Mouse (Mus musculus) CD4-positive, CD25-positive, alpha-beta regulatory T cell, adult 4 months (primary cell): ENCODE data around the gene Olfr901. TPM values are rescaled to one million over a fixed set of nuclear protein-coding genes. Genes with fewer than 3 reads are reported as not detected.
"Not testable (repeated sequence)": the region's sequence is repeated elsewhere in the genome, so short reads cannot be mapped to it uniquely, and the experiment has no call there.

ENCODE experiments used
- ATAC-seq: one replicate; pipeline ENCODE4 v1.8.0; 2017
- polyA plus RNA-seq, 2 experiments: library from polyadenylated mRNA; unstranded; fragments of 100-300 nt; shearing (Covaris generic); gene quantifications; one replicate each; pipeline ENCODE4 v1.2.1; 2017

Olfr901 gene
- under 1 TPM in 1 of 2 experiments, not detected in 1; 0.12 TPM for polyA plus RNA-seq

DNA sequence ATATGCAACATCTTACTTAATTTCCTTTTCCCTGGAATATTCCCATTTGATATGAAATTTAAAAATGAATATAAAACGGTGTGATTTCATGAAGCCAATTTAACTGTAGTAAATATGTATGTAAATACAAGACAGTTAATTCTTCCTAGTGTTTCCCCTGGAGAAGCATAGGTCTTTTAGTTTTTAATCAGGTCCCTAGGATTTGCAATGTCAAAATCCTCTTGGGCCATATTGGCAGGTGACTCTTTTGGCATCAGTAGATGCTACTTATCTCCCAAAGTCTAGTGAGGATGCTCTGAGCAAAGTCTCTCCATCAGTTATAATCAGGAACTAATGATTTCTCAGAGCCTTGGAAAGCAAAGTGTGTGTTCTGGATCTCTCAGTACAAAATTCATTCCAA is at the start of gene Olfr901:
TSS of gene Olfr901 (plus strand) at position 301 of the 400 bp plus-strand sequence.
- ATAC-seq: no peak

DNA sequence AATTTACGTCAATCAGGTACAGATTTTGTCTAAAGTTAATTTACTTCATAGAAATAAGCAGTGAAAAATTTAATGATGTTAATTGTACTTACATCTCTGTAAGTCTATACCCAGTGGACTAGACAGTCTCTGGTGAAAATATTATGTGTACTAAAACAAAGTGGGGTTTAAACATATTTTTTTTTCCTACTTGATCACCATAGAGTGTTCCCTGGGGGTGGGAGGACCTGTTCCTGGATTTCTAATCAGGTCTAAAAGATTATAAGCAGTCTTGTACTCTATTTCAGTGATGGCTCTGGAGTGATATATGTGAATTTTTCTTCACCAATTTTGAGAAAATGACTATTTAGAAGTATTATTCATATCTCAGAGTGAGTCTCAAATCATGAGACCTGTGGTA is 27.9 kb upstream of the Olfr901 start, which contains the start of gene Olfr147:
TSS of gene Olfr147 (plus strand) at position 301 of the 400 bp plus-strand sequence.
- no peak for ATAC-seq

DNA sequence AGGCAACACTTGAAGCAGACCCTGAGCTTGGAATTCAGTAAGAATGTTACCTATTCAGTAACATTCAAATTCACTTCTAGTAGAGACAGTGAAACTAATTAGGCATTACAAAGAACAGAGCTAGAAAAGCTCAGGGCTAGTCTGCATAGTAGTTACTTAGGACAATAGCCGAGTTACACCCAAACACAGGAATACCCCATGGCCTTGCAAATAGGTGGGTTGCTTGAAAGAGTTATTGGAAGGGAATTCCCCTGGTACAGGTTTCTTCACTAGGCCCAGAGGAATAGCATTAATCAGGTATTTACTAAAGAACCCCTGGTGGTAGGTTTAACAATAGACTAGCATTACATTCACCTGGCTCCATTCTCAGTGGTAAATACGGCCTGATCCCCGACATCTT is 21.8 kb upstream of the Olfr901 start:
- ATAC-seq: not testable (repeated sequence)

DNA sequence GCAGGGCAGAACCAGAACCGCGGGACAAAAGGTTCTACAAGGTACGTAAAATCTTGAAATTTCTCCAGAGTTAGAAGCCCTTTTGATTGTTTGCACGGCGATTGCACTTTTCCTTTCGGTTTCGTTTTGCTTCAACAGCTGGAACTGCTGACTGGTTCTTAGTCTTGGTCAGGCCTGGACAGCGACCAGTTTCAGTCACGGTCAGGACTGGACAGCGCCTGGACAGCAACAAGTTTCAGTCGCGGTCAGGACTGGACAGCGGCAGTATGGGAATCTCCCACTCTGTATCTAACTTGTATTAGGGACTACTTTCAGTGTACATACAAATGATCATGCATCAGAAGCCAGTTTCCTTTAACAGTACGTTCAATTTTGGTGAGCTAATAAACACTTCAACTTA is 15.8 kb upstream of the Olfr901 start:
- ATAC-seq: not testable (repeated sequence)

DNA sequence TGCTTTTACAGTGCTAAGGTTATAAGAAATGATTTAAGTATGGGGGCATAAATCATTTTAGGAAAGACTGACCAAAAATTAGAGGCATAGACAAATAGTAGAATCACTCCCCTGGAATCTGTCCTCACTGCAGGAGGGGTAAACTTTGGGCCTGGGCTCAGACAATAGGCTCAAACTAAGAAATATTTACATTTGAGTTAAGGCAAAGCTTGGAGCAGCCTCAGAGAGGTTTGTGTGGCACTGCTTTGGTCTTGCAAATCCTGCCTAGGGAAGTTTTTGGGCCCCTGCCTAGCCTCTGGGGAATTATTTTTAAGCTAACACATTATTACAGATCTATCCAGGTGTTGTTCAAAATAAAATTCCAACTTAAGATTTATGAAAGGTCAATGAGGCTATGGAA is 5.5 kb upstream of the Olfr901 start:
- ATAC-seq: no peak

DNA sequence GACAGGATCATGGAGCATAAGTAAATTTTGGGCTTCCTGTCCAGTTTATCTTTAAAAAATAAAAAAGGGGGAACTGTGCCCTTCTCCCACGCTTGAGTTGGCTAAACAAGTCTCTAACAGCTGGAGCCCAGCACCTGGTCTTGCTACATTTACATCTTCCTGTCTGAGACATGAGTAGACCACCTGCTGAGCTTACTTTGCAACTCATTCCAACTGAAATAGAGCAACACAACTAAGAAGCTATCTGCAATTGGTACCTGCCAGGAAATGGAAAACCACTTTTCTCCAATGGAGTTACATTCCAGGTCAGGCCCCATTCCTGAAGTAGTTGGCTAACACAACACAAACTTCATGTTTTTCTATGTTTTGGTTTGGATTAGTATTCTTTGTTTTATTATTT is 2.2 kb upstream of the Olfr901 start:
- no peak for ATAC-seq

DNA sequence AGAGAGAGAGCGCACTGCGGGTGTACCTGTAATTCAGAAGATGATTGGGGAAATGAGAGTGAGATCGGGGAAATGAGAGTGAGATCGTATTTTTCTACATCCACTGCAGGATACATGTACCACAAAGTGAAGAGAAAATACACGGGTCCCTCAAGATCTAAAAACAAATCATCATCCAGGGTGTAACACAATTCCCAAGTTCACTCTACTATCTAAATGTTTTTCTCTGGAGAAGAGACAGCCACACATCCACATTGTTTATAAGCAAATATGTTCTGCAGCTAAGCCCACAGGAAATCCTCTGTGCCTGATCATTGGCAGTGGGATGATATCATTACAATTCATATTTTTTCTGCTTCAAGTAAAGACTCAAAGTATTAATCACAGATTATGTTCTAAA is 18.1 kb downstream of the Olfr901 start, which contains the start of gene Olfr902:
TSS of gene Olfr902 (plus strand) at position 301 of the 400 bp plus-strand sequence.
- ATAC-seq: no peak

DNA sequence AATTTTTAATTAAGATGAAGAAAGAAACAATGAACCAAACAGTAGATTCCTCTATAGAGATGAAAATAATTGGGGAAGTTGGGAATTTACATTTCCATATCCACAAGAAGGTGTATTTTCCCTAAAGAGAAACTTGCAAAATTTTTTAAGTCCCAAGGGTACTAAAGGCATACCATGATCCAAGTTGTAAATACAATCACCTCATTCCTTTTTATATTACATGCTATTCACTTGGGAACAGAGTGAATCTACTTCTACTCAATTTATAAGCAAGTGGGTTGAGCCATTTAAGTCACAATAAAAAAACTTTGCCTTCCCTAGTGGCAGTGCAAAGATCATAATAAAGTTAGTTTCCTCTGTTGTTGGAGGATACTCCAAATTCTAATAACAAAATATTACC is 33.6 kb downstream of the Olfr901 start, which contains the start of gene Olfr904:
TSS of gene Olfr904 (plus strand) at position 301 of the 400 bp plus-strand sequence.
- no peak for ATAC-seq

DNA sequence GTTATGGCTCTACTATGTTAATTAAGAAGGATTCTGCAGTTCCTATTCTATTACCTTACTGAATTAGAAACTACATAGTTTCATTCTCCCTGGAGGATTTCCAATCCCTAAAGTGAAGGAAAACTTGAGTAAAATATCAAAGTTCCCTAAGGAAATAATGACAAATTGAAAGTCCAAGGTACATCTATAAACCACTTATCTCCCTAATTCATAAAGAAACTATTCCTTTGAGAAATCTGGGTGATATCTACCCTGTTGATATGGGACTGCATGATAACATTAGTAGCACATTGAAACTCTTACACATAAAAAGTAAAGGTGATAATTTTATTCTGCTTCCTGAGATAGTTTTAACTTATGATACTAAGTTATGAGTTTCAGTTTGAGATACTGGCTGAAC is 41.6 kb downstream of the Olfr901 start, which contains the start of gene Olfr905:
TSS of gene Olfr905 (plus strand) at position 301 of the 400 bp plus-strand sequence.
- no peak for ATAC-seq

Other genes starting within 250 kb of the Olfr901 start
- not detected for gene Olfr891, start 248.6 kb upstream of the Olfr901 start, polyA plus RNA-seq
- not detected for gene Olfr893, start 221.1 kb upstream of the Olfr901 start, polyA plus RNA-seq
- gene Olfr894, start 211.4 kb upstream of the Olfr901 start, polyA plus RNA-seq: not detected
- not detected for gene Olfr143, start 176.7 kb upstream of the Olfr901 start, polyA plus RNA-seq
- gene Olfr895, start 161.6 kb upstream of the Olfr901 start, polyA plus RNA-seq: not detected
- gene Olfr896-ps1, start 138.3 kb upstream of the Olfr901 start, polyA plus RNA-seq: not detected
- gene Olfr25, start 100.4 kb upstream of the Olfr901 start, polyA plus RNA-seq: not detected
- not detected for gene Olfr898, start 81.0 kb upstream of the Olfr901 start, polyA plus RNA-seq
- gene Olfr250, start 62.6 kb upstream of the Olfr901 start, polyA plus RNA-seq: not detected
- gene Olfr251, start 52.4 kb upstream of the Olfr901 start, polyA plus RNA-seq: not detected
- gene Olfr147, start 27.8 kb upstream of the Olfr901 start, polyA plus RNA-seq: not detected
- not detected for gene Olfr902, start 18.2 kb downstream of the Olfr901 start, polyA plus RNA-seq
- not detected for gene Olfr904, start 33.7 kb downstream of the Olfr901 start, polyA plus RNA-seq
- not detected for gene Olfr905, start 41.7 kb downstream of the Olfr901 start, polyA plus RNA-seq
- gene Olfr906, start 57.6 kb downstream of the Olfr901 start, polyA plus RNA-seq: not detected
- not detected for gene Olfr907, start 66.3 kb downstream of the Olfr901 start, polyA plus RNA-seq
- not detected for gene Olfr911-ps1, start 92.1 kb downstream of the Olfr901 start, polyA plus RNA-seq
- gene Olfr910, start 108.4 kb downstream of the Olfr901 start, polyA plus RNA-seq: not detected
- gene Olfr912, start 150.7 kb downstream of the Olfr901 start, polyA plus RNA-seq: under 1 TPM; 0.10 to 0.28 TPM
- gene Olfr913, start 163.3 kb downstream of the Olfr901 start, polyA plus RNA-seq: not detected
- gene Olfr914, start 175.6 kb downstream of the Olfr901 start, polyA plus RNA-seq: not detected
- gene Olfr916, start 230.4 kb downstream of the Olfr901 start, polyA plus RNA-seq: under 1 TPM in 1 of 2 experiments, not detected in 1; 0.11 TPM
- not detected for gene Olfr917, start 236.4 kb downstream of the Olfr901 start, polyA plus RNA-seq
- under 1 TPM in 1 of 2 experiments, not detected in 1; 0.08 TPM for gene Olfr918, start 245.1 kb downstream of the Olfr901 start, polyA plus RNA-seq